Mouse (Mus musculus) spleen, adult 2 months (tissue): ENCODE data around the gene Ccdc93. TPM values are rescaled to one million over a fixed set of nuclear protein-coding genes. Genes with fewer than 3 reads are reported as not detected.
A peak's percentile ranks its signal among the peaks of the same experiment; 100 is the strongest.

Experiments
- DNase-seq, 2 experiments: peaks; one replicate each; pipeline versions ENCODE4 v3.0.0 to v3.0.0-alpha.2; 2012 to 2021; ENCODE audit warnings: low spot score in 2 of 2, low read depth in 1 of 2
- H3K27ac ChIP-seq: fragments of 200-500 bp; 2 replicates; pipeline ENCODE4 v1.5.1; 2012; ENCODE audit warnings: low read length, inconsistent platforms; ENCODE audit not compliant: insufficient read depth
- H3K27me3 ChIP-seq: fragments of 200-500 bp; 2 replicates; pipeline ENCODE4 v1.6.1; 2012; ENCODE audit warnings: mild to moderate bottlenecking, moderate library complexity, low read length, inconsistent platforms; ENCODE audit not compliant: control insufficient read depth, insufficient read depth
- H3K36me3 ChIP-seq: fragments of 200-500 bp; 2 replicates; pipeline ENCODE4 v1.6.1; 2012; ENCODE audit warnings: mild to moderate bottlenecking, low read length, inconsistent platforms; ENCODE audit not compliant: control insufficient read depth, insufficient read depth
- H3K4me1 ChIP-seq: fragments of 200-500 bp; 2 replicates; pipeline ENCODE4 v1.6.1; 2011; ENCODE audit warnings: inconsistent platforms; ENCODE audit not compliant: control insufficient read depth, insufficient read depth, insufficient read length
- H3K4me3 ChIP-seq: fragments of 200-500 bp; 2 replicates; pipeline ENCODE4 v1.5.1; 2011; ENCODE audit warnings: mild to moderate bottlenecking, inconsistent platforms; ENCODE audit not compliant: insufficient read depth, insufficient read length; ENCODE audit errors: extremely low read depth
- CTCF ChIP-seq: fragments of 200-500 bp; IDR thresholded peaks from 2 replicates; pipeline ENCODE4 v1.5.1; 2011; ENCODE audit warnings: mild to moderate bottlenecking, inconsistent platforms; ENCODE audit not compliant: insufficient read depth, insufficient read length, insufficient replicate concordance; ENCODE audit errors: extremely low read depth
- POLR2A ChIP-seq: fragments of 200-500 bp; IDR thresholded peaks from 2 replicates; pipeline ENCODE4 v1.6.1; 2011; ENCODE audit warnings: low read depth, low read length, inconsistent platforms
- WGBS: fragments of 180-500 bp; shearing (Covaris S2); methylation state at CpG from one replicate; pipeline ENCODE4 v1.1.7; 2018; 5-methylcytosine and 5-hydroxymethylcytosine counted together
- polyA plus RNA-seq: library from polyadenylated mRNA; depleted of rRNA; stranded (reverse); fragments of >200 nt; gene quantifications from 2 replicates; pipeline ENCODE4 v1.2.3, GENCODE M21; 2012

The Ccdc93 gene
- polyA plus RNA-seq, 1 experiment: 7.2 TPM

DNA sequence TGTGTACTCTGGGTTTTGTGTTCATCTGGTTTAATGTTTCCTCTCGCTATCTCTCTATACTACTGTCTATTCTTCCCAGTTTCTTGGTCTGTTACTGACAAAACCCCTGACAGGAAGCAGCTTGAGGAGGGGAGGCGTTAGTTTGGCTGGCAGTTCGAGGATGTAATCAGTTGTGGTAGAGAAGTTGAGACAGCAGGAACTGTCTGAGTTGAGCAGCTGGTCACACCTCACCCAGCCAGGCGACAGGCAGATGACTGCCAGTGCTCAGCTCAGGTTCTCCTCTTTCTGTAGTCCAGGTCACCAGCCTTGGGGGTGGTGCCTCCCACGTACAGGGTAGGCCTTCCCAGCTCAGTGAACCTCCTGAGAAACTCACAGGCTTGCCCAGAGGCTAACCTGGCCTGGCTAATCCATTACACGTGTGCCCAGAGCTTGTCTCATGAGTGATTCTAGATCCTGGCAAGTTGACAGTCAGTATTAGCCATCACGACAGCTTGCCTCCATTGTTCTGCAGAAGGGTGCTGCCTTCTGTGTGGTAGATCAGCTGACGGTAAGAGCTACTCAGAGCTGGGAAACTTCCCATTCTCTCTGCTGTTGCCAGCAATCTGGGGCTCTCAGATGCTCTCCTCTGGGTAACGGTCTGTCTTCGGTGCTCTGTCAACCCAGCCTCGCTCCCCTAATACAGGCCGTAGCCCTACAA, 47.6 kb downstream of the Ccdc93 start:
- H3K27ac ChIP-seq: no peak overlapping the region
- no peak overlapping the region for H3K4me3 ChIP-seq
- TF ChIP-seq CTCF (no peak), POLR2A (no peak)
- DNase-seq: no peak
- WGBS: 46% methylated on average over 12 of the region's 12 CpGs
- no peaks in the 10 kb centered on the region for H3K4me1 ChIP-seq
- H3K36me3 ChIP-seq: peaks cover 45% of the 10 kb centered on the region
- H3K27me3 ChIP-seq: no peaks in the 10 kb centered on the region

DNA sequence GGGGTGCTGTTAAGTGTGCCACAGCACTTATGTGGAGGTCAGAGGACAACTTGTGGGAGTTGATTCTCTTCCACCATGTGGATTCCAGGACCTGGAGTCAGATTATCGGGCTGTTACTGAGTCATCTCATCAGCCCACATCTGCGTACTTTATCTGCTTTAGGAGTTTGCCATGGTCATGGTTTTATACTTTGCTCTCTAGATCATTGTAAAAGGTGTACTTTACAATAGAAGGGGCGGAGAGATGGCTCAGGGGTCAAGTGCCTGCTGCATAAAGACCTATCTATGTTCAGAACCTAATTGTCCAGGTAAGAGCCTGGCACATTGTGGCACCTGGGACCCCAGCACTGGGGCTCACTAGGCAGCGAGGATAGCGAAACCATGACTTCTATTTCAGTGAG, 48.6 kb downstream of the Ccdc93 start:
- Histone ChIP-seq H3K4me3 (no peak overlapping the region), H3K4me1 (no peaks in the 10 kb centered on the region), H3K36me3 (peaks cover 45% of the 10 kb centered on the region), H3K27me3 (no peaks in the 10 kb centered on the region), H3K27ac (no peak overlapping the region)
- no peak for DNase-seq
- WGBS: 93% methylated on average over 5 of the region's 5 CpGs
- no peak for TF ChIP-seq POLR2A
- TF ChIP-seq CTCF: no peak

DNA sequence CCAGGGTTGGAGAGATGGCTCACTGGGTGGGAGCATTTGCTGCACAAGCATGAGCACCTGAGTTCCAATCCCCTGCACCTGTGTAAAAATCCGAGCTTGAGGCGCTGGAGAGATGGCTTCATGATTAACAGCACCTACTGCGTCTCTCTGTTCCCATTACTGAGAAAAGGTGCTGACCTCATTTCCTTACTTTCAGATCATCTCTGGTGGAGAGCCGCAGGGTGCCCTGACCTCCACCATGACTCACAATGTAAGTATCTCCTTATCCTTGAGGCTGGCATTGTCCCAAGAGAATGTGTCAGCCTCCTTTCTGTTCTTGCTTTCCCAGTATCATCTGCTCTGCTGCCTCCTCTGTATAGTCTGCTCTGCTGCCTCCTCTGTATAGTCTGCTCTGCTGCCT, 52.2 kb downstream of the Ccdc93 start:
- no peak overlapping the region for H3K27ac ChIP-seq
- H3K27me3 ChIP-seq: no peaks in the 10 kb centered on the region
- no peak for TF ChIP-seq CTCF
- TF ChIP-seq POLR2A: no peak
- peaks cover 40% of the 10 kb centered on the region for H3K36me3 ChIP-seq
- H3K4me3 ChIP-seq: no peak overlapping the region
- WGBS: 91% methylated on average over 4 of the region's 4 CpGs
- H3K4me1 ChIP-seq: no peaks in the 10 kb centered on the region
- DNase-seq: no peak

DNA sequence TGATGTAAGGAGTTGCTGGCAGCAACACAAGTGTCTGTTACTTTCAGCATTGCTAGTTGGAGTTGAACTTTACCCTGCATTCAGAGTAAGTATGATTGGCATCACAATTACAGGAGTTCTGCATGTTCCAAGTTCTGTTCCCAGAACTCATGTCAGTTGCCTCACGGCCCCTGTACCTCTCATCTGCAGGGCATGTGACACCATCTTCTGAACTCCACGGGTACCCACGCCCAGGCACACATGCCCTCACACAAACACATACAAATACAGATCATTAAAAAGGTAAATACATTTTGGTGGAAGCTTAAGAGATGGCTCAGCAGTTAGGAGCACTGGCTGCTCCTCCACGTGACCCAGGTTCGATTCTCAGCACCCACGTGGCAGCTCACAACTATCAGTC, 56.0 kb downstream of the Ccdc93 start:
- H3K27ac ChIP-seq: no peak overlapping the region
- H3K27me3 ChIP-seq: no peaks in the 10 kb centered on the region
- no peak overlapping the region for H3K4me3 ChIP-seq
- WGBS: 92% methylated on average over 6 of the region's 6 CpGs
- H3K36me3 ChIP-seq: peaks cover 28% of the 10 kb centered on the region
- TF ChIP-seq POLR2A (no peak), CTCF (no peak)
- no peaks in the 10 kb centered on the region for H3K4me1 ChIP-seq
- no peak for DNase-seq

DNA sequence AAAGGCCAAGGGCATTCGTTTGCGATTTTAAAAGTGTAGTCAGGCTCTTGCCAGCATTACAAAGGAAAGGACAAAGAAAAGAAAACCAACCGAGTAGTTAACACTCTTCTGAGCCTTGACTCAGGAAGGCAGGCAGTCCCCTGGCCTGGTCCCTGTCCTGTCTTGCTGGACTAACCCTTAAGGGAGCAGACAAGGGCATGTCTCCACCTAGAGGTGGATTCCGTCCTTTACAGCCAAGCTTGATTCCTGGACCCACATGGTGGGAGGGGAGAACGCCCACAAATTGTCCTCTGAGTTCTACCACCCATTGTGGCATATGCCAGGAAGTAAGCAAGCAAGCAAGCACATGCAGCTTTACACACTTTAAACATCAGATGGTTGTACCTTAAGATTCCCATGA, 59.4 kb downstream of the Ccdc93 start:
- Histone ChIP-seq H3K27me3 (no peaks in the 10 kb centered on the region), H3K36me3 (peaks cover 44% of the 10 kb centered on the region), H3K4me3 (no peak overlapping the region), H3K27ac (no peak overlapping the region), H3K4me1 (no peaks in the 10 kb centered on the region)
- TF ChIP-seq POLR2A: no peak
- peak; percentile 14; the same call in 1 of the 2 replicates for TF ChIP-seq CTCF
- no peak for DNase-seq
- 59% methylated on average over 5 of the region's 5 CpGs for WGBS

DNA sequence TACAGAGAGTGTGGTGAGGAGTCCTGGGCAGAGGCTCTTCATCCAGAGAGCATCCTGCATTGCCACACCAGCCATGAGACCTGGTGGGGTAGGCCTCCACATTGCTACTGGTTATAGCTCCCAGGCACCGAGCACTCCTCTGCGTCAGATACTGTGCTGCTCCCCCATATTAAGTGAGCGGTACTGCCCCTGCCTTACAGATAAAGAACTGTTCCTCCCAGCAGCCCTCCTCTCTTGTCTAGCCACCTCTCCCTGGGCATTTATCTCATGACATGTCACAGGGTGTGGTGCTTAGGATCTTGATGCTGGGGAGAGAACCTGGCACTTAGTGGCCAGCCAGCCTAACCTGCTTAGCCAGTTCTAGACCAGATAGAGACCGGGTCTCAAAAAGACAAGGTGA, 66.2 kb downstream of the Ccdc93 start:
- Histone ChIP-seq H3K4me1 (no peaks in the 10 kb centered on the region), H3K27ac (no peak overlapping the region), H3K36me3 (peaks cover 60% of the 10 kb centered on the region), H3K27me3 (no peaks in the 10 kb centered on the region), H3K4me3 (no peak overlapping the region)
- no peak for TF ChIP-seq CTCF
- TF ChIP-seq POLR2A: no peak
- WGBS: 88% methylated on average over 4 of the region's 4 CpGs
- no peak for DNase-seq

DNA sequence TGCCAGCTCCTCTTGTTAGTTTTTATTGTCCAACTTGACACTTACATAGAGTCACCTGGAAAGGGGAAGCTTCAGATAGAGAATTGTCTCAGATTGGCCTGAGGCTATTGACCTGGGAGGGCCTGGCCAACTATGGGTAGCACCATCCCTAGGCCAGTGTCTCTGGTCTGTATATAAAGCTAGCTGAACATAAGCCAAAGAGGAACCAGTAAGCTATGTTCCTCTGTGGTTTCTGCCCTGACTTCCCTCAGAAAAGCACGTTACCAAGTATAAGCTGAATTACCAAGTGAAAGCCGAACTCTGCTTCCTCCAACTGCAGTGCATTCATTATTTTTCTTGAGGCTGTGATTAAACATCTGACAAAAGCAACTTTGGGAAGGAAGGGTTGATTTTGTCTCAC, 77.9 kb downstream of the Ccdc93 start:
- H3K4me3 ChIP-seq: no peak overlapping the region
- no peaks in the 10 kb centered on the region for H3K36me3 ChIP-seq
- TF ChIP-seq POLR2A (no peak), CTCF (no peak)
- H3K27me3 ChIP-seq: no peaks in the 10 kb centered on the region
- DNase-seq: no peak
- 26% methylated on average over 2 of the region's 2 CpGs for WGBS
- H3K4me1 ChIP-seq: no peaks in the 10 kb centered on the region
- no peak overlapping the region for H3K27ac ChIP-seq
